Mouse (Mus musculus): ENCODE data around the gene Ralgapa2. TPM values are rescaled to one million over a fixed set of nuclear protein-coding genes. Genes with fewer than 3 reads are reported as not detected.

Ralgapa2 gene
- polyA plus RNA-seq, 1 experiment from 2014 or later = 3.6 TPM

DNA sequence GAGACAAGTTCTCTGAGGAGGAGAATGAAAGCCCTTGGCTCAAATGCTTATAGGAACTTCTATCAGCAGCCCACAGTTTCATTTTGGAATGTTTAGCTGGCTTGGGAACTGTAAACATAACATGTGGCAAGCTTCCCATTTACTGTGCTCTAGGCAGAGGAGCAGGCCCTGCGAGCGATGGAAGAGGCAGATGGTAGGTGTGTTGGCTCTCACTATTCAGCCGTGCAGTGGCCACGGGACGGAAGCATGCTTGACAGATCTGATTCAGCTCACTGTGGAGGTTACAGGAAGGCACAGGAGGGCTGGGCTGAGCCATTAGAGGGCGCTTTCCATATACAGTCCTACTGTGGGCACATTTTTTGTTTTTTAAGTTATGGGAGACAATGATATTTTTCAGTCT is 201.9 kb downstream of the Ralgapa2 start:
- DNase-seq (ENCODE audit: low spot score) (peak; percentile 27), ATAC-seq (replicated peaks; ENCODE audit: low FRiP score, low read depth) (no peak)
- H3K4me1 ChIP-seq (replicated peaks; ENCODE audit: insufficient read depth, low read length) = no peaks in the 10 kb centered on the region
- H3K27ac ChIP-seq = no peak overlapping the region
- H3K27me3 ChIP-seq (ENCODE audit: insufficient read depth, low read length) = no peaks in the 10 kb centered on the region
- H3K9me3 ChIP-seq (replicated peaks; ENCODE audit: low read length) = no peaks in the 10 kb centered on the region
- H3K9ac ChIP-seq (ENCODE audit: low read depth, low read length) = no peak overlapping the region
- no peak overlapping the region for H3K4me3 ChIP-seq (replicated peaks; ENCODE audit: low read depth, low read length)
- no peak for TF ChIP-seq CTCF (IDR thresholded peaks at IDR 0.05; ENCODE audit: low read depth)
- no peak overlapping the region for H3K4me2 ChIP-seq (ENCODE audit: low read length)
- no peaks in the 10 kb centered on the region for H3K36me3 ChIP-seq (ENCODE audit: insufficient read depth, low read length)
- WGBS = 50% methylated on average over 6 of the region's 6 CpGs

DNA sequence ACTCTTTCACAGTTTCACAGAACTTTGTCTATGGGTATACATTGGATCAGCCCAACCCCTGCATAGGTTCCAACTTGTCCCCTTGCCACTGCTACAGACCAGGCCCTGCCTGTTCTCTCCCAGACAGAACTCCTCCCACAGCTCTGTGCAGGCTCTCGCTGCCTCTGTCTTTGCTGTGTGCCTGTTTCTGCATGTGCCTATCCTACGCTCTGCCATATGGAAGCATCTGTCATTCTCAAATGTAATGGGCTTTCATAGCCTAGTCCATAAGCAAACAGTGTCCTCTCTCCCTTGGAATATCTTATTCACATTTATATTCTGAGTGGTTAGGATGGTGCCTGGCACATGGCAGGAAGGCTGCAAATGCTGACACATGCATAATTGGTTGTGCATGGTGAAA is 202.7 kb downstream of the Ralgapa2 start:
- no peak for DNase-seq (ENCODE audit: low spot score)
- no peak for ATAC-seq (replicated peaks; ENCODE audit: low FRiP score, low read depth)
- Histone ChIP-seq H3K4me3 (replicated peaks; ENCODE audit: low read depth, low read length) (no peak overlapping the region), H3K4me2 (ENCODE audit: low read length) (no peak overlapping the region), H3K9me3 (replicated peaks; ENCODE audit: low read length) (no peaks in the 10 kb centered on the region), H3K36me3 (ENCODE audit: insufficient read depth, low read length) (no peaks in the 10 kb centered on the region), H3K9ac (ENCODE audit: low read depth, low read length) (no peak overlapping the region), H3K4me1 (replicated peaks; ENCODE audit: insufficient read depth, low read length) (no peaks in the 10 kb centered on the region), H3K27ac (no peak overlapping the region), H3K27me3 (ENCODE audit: insufficient read depth, low read length) (no peaks in the 10 kb centered on the region)
- TF ChIP-seq CTCF (IDR thresholded peaks at IDR 0.05; ENCODE audit: low read depth) = no peak
- WGBS = 89% methylated on average over 2 of the region's 2 CpGs

DNA sequence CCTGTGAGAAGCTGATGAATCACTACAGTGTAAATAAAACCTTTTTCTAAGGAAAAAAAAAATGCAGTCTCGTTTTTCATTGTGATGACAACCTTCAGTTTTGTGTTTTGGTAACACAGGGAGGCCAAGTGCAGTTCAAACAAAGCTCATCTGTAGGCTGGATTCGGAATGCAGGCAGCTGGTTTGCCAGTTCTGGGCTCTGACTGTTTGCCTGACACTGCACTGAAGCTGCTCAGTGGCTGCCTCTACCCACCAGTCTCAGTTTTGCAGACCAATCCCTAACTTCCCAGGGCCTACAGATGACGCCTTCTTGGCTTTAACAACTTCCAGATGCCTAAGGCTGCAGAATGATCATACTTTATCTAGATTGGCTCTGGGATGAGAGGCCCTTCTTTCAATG is 205.1 kb downstream of the Ralgapa2 start:
- no peak overlapping the region for H3K4me3 ChIP-seq (replicated peaks; ENCODE audit: low read depth, low read length)
- no peak for ATAC-seq (replicated peaks; ENCODE audit: low FRiP score, low read depth)
- H3K27me3 ChIP-seq (ENCODE audit: insufficient read depth, low read length) = no peaks in the 10 kb centered on the region
- peak; percentile 54 for DNase-seq (ENCODE audit: low spot score)
- H3K9ac ChIP-seq (ENCODE audit: low read depth, low read length) = no peak overlapping the region
- no peak overlapping the region for H3K27ac ChIP-seq
- H3K4me2 ChIP-seq (ENCODE audit: low read length) = no peak overlapping the region
- H3K9me3 ChIP-seq (replicated peaks; ENCODE audit: low read length) = no peaks in the 10 kb centered on the region
- no peaks in the 10 kb centered on the region for H3K36me3 ChIP-seq (ENCODE audit: insufficient read depth, low read length)
- TF ChIP-seq CTCF (IDR thresholded peaks at IDR 0.05; ENCODE audit: low read depth) = no peak
- 30% methylated on average over 3 of the region's 3 CpGs for WGBS
- no peaks in the 10 kb centered on the region for H3K4me1 ChIP-seq (replicated peaks; ENCODE audit: insufficient read depth, low read length)

DNA sequence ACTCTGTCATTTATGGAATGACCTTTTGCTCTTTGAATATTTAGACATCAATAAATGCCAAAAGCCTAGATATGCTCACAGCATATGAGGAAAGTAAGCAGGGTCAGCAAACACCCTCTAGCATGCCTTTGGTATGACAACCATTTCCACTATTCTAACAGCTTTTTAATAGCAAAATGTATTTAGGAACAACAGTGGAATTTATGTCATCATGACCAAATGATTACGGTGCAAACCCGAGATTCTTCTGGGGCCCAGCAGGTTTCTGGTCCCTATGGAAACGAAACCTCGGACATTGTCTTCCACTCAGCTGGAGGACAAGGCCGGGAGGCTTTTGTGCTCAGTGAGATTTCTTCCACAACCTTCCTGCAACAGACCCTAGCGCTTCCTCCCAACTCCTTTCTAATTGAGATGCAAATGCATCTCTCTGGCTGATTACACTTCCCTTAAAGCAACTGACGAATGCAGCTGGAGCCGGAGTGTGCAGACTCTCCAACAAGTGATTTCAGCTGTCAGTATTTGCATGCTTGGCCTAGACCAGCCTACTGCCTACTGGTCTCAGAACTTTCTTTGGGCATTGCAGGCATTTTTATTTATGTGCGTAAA is 209.9 kb downstream of the Ralgapa2 start:
- no peaks in the 10 kb centered on the region for H3K4me1 ChIP-seq (replicated peaks; ENCODE audit: insufficient read depth, low read length)
- WGBS = 42% methylated on average over 9 of the region's 9 CpGs
- no peak for DNase-seq (ENCODE audit: low spot score)
- no peaks in the 10 kb centered on the region for H3K36me3 ChIP-seq (ENCODE audit: insufficient read depth, low read length)
- H3K27me3 ChIP-seq (ENCODE audit: insufficient read depth, low read length) = no peaks in the 10 kb centered on the region
- no peak overlapping the region for H3K4me2 ChIP-seq (ENCODE audit: low read length)
- no peak overlapping the region for H3K27ac ChIP-seq
- H3K9me3 ChIP-seq (replicated peaks; ENCODE audit: low read length) = no peaks in the 10 kb centered on the region
- no peak overlapping the region for H3K9ac ChIP-seq (ENCODE audit: low read depth, low read length)
- TF ChIP-seq CTCF (IDR thresholded peaks at IDR 0.05; ENCODE audit: low read depth) = no peak
- no peak overlapping the region for H3K4me3 ChIP-seq (replicated peaks; ENCODE audit: low read depth, low read length)
- no peak for ATAC-seq (replicated peaks; ENCODE audit: low FRiP score, low read depth)

DNA sequence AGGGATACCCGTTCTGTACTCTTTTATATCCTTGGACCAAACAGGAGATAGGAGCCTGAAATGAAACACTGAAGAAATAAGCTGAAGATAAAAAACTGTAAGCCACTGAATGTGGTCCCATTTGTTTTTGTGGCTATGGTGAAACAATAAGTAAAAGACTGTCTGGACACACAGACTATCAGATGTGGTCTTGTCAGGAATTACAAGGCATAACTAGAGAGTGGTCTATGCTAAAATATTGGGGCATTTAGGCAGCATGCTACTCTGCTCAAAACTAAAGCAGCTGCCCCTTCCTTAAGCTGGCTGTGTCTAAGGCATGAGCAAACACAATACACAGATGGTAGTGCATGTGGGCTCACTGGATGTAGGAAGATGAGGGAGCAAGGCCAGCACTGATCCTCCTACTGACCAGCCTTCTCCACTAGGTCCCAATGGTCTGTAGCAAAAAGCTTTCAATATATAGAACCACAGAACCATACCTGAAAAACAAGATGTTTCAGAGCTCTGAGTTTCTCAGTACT is 211.6 kb downstream of the Ralgapa2 start:
- Histone ChIP-seq H3K27me3 (ENCODE audit: insufficient read depth, low read length) (no peaks in the 10 kb centered on the region), H3K27ac (no peak overlapping the region), H3K9ac (ENCODE audit: low read depth, low read length) (no peak overlapping the region), H3K4me1 (replicated peaks; ENCODE audit: insufficient read depth, low read length) (no peaks in the 10 kb centered on the region), H3K4me2 (ENCODE audit: low read length) (no peak overlapping the region), H3K4me3 (replicated peaks; ENCODE audit: low read depth, low read length) (no peak overlapping the region), H3K36me3 (ENCODE audit: insufficient read depth, low read length) (no peaks in the 10 kb centered on the region), H3K9me3 (replicated peaks; ENCODE audit: low read length) (no peaks in the 10 kb centered on the region)
- TF ChIP-seq CTCF (IDR thresholded peaks at IDR 0.05; ENCODE audit: low read depth) = no peak
- ATAC-seq (replicated peaks; ENCODE audit: low FRiP score, low read depth) (no peak), DNase-seq (ENCODE audit: low spot score) (no peak)
- 83% methylated on average over 1 of the region's 1 CpGs for WGBS

DNA sequence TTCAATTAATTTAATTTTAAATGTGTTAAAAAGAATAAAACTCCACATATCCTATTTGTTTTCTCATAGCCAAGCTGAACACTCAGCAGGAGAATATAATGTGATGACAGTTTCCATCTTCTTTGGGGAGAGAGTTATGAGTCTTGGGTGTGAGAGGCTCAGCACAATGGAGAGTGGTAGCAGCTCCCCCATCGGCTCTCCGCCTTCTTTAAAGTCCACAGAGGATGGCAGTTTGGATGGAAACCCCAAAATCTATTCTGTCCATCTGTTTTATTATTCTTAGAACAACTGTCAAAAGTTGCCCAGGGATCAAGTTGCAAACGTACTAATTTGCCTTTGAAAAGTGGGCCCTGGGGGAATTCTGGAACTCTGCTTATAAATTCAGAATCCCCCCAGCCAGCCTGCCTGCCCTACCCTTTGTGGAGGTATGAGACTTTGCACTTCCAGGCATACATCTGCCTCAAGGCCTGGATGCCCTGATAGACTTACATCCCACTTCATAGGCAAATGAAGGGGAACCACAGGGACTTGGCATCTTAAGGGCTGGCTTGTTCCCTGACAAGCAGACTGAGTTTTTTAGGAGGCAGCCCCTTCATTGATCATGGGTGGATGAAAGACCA is 212.2 kb downstream of the Ralgapa2 start:
- Histone ChIP-seq H3K4me3 (replicated peaks; ENCODE audit: low read depth, low read length) (no peak overlapping the region), H3K36me3 (ENCODE audit: insufficient read depth, low read length) (no peaks in the 10 kb centered on the region), H3K9me3 (replicated peaks; ENCODE audit: low read length) (no peaks in the 10 kb centered on the region), H3K9ac (ENCODE audit: low read depth, low read length) (no peak overlapping the region), H3K27ac (no peak overlapping the region), H3K4me2 (ENCODE audit: low read length) (no peak overlapping the region), H3K27me3 (ENCODE audit: insufficient read depth, low read length) (no peaks in the 10 kb centered on the region), H3K4me1 (replicated peaks; ENCODE audit: insufficient read depth, low read length) (no peaks in the 10 kb centered on the region)
- WGBS = 65% methylated on average over 3 of the region's 3 CpGs
- no peak for DNase-seq (ENCODE audit: low spot score)
- ATAC-seq (replicated peaks; ENCODE audit: low FRiP score, low read depth) = no peak
- no peak for TF ChIP-seq CTCF (IDR thresholded peaks at IDR 0.05; ENCODE audit: low read depth)

Data from kidney, postnatal 0 days (tissue).